Mouse (Mus musculus): ENCODE data around the gene Lrrc8d. TPM values are rescaled to one million over a fixed set of nuclear protein-coding genes. Genes with fewer than 3 reads are reported as not detected.

Gene Lrrc8d
- polyA plus RNA-seq, 1 experiment from 2014 or later, result 42.1 TPM

DNA sequence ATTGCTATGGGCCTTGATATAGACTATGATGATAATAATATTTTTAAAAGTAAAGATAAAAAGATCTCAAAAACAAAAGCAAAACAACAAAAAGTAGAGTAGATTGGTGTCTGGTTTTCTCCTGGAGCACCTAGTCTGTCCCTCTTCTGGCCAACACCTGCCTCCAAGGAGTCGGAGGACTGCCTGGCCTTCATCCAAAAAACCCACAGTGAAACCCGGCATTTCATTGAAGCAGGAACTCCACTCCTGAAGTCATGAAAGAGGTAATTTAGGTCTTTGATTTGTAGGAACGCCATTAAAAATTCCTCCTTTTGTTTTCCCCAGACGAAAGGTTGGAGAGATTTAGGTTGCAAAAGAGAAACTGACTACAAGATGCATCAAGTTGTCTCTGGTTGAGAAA, 167.7 kb downstream of the Lrrc8d start:
- no peak overlapping the region for H3K4me3 ChIP-seq (ENCODE audit: low read length)
- H3K9me3 ChIP-seq (ENCODE audit: control insufficient read depth, low read length), result no peaks in the 10 kb centered on the region; the same call in 1 of the 2 replicates
- H3K9ac ChIP-seq (ENCODE audit: low read depth, low read length), result no peak overlapping the region
- peak overlapping the region; percentile 8; the same call in 1 of the 2 replicates for H3K4me2 ChIP-seq (replicated peaks; ENCODE audit: low read depth, low read length)
- 0 out of 2 replicates have a peak, but pooled peaks have one; percentile 9 for ATAC-seq (ENCODE audit: low FRiP score, low TSS enrichment)
- WGBS, result 29% methylated on average over 4 of the region's 4 CpGs
- peaks cover 13% of the 10 kb centered on the region for H3K4me1 ChIP-seq (ENCODE audit: control insufficient read depth, insufficient read depth, low read length)
- no peaks in the 10 kb centered on the region for H3K27me3 ChIP-seq (ENCODE audit: control insufficient read depth, insufficient read depth, low read length)
- no peaks in the 10 kb centered on the region for H3K36me3 ChIP-seq (ENCODE audit: control insufficient read depth, insufficient read depth, low read length)
- no peak overlapping the region for H3K27ac ChIP-seq (ENCODE audit: low read depth, low read length)

DNA sequence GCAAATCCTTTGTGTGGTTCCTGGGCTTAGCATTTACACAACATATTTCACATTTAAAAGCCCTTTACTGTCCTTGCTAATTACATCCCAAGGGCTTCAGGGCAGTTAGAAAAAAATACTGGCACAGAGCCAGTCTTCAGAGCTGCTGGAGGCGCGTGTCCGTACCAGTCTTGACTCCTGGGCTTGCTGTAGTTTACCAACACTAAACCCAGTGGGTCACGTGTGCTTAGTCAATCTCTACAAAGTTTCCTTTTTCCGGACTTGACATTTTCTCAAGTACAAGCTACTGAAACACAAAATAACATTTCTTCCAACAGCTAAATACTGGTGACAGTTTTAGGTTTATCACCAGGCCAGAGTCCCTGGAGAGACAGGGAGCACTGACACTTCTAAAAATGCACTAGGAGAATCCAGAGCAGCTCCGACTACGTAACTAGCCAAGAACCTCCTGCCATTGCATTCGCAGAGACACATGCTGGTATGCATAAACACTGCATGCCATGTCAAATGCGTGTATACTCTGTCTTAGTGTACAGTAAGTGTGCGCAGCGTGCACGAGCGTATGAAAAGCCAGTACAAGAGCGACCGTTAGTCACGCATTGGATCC, 168.2 kb downstream of the Lrrc8d start:
- Histone ChIP-seq H3K27ac (ENCODE audit: low read depth, low read length) (no peak overlapping the region), H3K4me2 (replicated peaks; ENCODE audit: low read depth, low read length) (peak overlapping the region; percentile 8; the same call in 1 of the 2 replicates)
- WGBS, result 68% methylated on average over 16 of the region's 16 CpGs

DNA sequence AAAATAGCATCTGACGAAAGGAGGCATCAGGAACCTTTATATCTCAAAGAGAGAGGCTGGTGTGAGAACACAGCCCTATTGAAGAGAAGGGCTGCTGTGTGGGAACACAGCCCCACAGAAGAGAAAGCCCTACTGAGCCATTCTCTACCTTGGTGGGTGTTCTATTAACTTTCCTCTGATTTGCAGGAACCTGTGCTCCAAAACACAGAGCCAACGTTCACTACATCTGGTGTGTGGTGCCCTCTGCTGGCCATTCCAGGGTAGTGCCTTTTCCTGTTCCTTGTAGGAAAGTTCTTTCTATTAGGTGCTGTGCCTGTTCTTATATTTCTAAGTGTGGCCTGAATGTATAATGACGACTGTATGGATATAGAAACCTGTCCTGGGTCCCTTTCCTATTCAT, 168.8 kb downstream of the Lrrc8d start:
- H3K4me3 ChIP-seq (ENCODE audit: low read length), result no peak overlapping the region
- peaks cover 13% of the 10 kb centered on the region for H3K4me1 ChIP-seq (ENCODE audit: control insufficient read depth, insufficient read depth, low read length)
- no peak overlapping the region for H3K27ac ChIP-seq (ENCODE audit: low read depth, low read length)
- ATAC-seq (ENCODE audit: low FRiP score, low TSS enrichment), result peak; percentile 44; the same call in 1 of the 2 replicates
- 32% methylated on average over 3 of the region's 3 CpGs for WGBS
- H3K4me2 ChIP-seq (replicated peaks; ENCODE audit: low read depth, low read length), result no peak overlapping the region
- H3K27me3 ChIP-seq (ENCODE audit: control insufficient read depth, insufficient read depth, low read length), result no peaks in the 10 kb centered on the region
- H3K9ac ChIP-seq (ENCODE audit: low read depth, low read length), result no peak overlapping the region
- no peaks in the 10 kb centered on the region for H3K36me3 ChIP-seq (ENCODE audit: control insufficient read depth, insufficient read depth, low read length)
- H3K9me3 ChIP-seq (ENCODE audit: control insufficient read depth, low read length), result no peaks in the 10 kb centered on the region; the same call in 1 of the 2 replicates

More for the DNA sequence above, 168.2 kb downstream of the Lrrc8d start:
- Histone ChIP-seq H3K27me3 (ENCODE audit: control insufficient read depth, insufficient read depth, low read length) (no peaks in the 10 kb centered on the region), H3K4me1 (ENCODE audit: control insufficient read depth, insufficient read depth, low read length) (peaks cover 13% of the 10 kb centered on the region), H3K36me3 (ENCODE audit: control insufficient read depth, insufficient read depth, low read length) (no peaks in the 10 kb centered on the region), H3K9me3 (ENCODE audit: control insufficient read depth, low read length) (no peaks in the 10 kb centered on the region; the same call in 1 of the 2 replicates), H3K4me3 (ENCODE audit: low read length) (no peak overlapping the region), H3K9ac (ENCODE audit: low read depth, low read length) (no peak overlapping the region)
- peak; percentile 29; the same call in 1 of the 2 replicates for ATAC-seq (ENCODE audit: low FRiP score, low TSS enrichment)

DNA sequence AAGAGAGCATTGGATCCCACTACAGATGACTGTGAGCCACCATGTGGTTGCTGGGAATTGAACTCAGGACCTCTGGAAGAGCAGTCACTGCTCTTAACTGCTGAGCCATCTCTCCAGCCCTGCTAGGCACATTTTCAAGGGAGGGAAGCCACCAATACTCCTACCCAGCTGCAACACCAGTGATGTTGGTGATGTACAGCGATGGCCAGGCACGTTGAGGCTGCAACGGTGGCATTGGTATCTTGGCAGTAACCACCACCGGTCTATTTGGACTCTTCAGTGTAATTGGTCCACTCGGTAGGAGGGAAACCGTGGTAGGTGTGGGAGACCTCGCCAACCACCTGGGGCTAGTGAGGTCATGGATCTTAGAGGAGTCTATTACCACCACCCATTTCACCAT, 170.0 kb downstream of the Lrrc8d start:
- Histone ChIP-seq H3K4me2 (replicated peaks; ENCODE audit: low read depth, low read length) (no peak overlapping the region), H3K36me3 (ENCODE audit: control insufficient read depth, insufficient read depth, low read length) (no peaks in the 10 kb centered on the region), H3K27me3 (ENCODE audit: control insufficient read depth, insufficient read depth, low read length) (no peaks in the 10 kb centered on the region), H3K27ac (ENCODE audit: low read depth, low read length) (no peak overlapping the region), H3K4me1 (ENCODE audit: control insufficient read depth, insufficient read depth, low read length) (peaks cover 13% of the 10 kb centered on the region), H3K9ac (ENCODE audit: low read depth, low read length) (no peak overlapping the region), H3K9me3 (ENCODE audit: control insufficient read depth, low read length) (no peaks in the 10 kb centered on the region), H3K4me3 (ENCODE audit: low read length) (no peak overlapping the region)
- no peak for ATAC-seq (ENCODE audit: low FRiP score, low TSS enrichment)
- WGBS, result 89% methylated on average over 7 of the region's 7 CpGs

DNA sequence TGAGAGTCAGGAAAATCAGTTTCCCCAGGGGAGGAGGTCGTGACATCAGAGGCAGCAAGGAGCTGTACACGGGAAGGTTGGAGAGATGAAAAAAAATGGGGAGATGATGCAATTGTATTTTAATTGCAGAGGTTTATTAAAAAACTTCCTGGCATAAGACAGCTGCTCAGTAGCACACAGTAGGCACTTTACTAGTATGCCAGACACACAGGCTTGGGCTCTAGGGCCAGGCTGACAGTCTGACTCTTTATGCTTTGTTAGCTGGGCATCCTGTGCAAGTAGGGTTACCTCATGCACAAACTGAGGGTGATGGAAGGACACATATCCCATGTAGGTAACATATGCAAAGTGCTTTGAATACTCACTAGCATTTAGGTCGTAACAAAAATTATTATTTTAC, 171.4 kb downstream of the Lrrc8d start:
- Histone ChIP-seq H3K9me3 (ENCODE audit: control insufficient read depth, low read length) (no peaks in the 10 kb centered on the region), H3K36me3 (ENCODE audit: control insufficient read depth, insufficient read depth, low read length) (no peaks in the 10 kb centered on the region), H3K9ac (ENCODE audit: low read depth, low read length) (no peak overlapping the region), H3K27me3 (ENCODE audit: control insufficient read depth, insufficient read depth, low read length) (no peaks in the 10 kb centered on the region), H3K4me1 (ENCODE audit: control insufficient read depth, insufficient read depth, low read length) (peaks cover 13% of the 10 kb centered on the region), H3K4me3 (ENCODE audit: low read length) (no peak overlapping the region), H3K4me2 (replicated peaks; ENCODE audit: low read depth, low read length) (no peak overlapping the region), H3K27ac (ENCODE audit: low read depth, low read length) (no peak overlapping the region)
- no peak for ATAC-seq (ENCODE audit: low FRiP score, low TSS enrichment)
- 66% methylated on average over 3 of the region's 3 CpGs for WGBS

DNA sequence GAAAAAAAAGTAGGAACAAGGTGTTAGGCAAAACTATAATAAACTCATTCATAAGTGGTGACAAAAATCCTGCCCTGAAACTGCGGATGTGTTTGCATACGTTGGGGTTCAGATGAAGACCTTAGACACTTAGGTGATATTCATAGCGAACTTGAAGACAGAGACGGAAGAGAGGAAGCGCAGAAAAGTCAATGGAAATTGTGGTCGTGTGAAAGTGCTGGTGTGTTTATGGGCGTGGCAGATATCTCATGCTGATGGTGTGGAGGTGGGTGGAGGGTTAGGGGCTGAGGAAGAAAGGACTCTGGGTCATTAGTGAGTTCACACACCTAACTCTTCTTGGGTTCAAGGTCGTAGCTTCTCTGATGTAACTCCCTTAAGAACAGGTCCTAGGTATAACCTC, 172.4 kb downstream of the Lrrc8d start:
- no peak overlapping the region for H3K4me3 ChIP-seq (ENCODE audit: low read length)
- H3K4me1 ChIP-seq (ENCODE audit: control insufficient read depth, insufficient read depth, low read length), result peaks cover 13% of the 10 kb centered on the region
- H3K9me3 ChIP-seq (ENCODE audit: control insufficient read depth, low read length), result no peaks in the 10 kb centered on the region
- H3K9ac ChIP-seq (ENCODE audit: low read depth, low read length), result no peak overlapping the region
- H3K4me2 ChIP-seq (replicated peaks; ENCODE audit: low read depth, low read length), result no peak overlapping the region
- H3K27me3 ChIP-seq (ENCODE audit: control insufficient read depth, insufficient read depth, low read length), result no peaks in the 10 kb centered on the region
- 82% methylated on average over 8 of the region's 8 CpGs for WGBS
- no peak for ATAC-seq (ENCODE audit: low FRiP score, low TSS enrichment)
- H3K27ac ChIP-seq (ENCODE audit: low read depth, low read length), result no peak overlapping the region
- no peaks in the 10 kb centered on the region for H3K36me3 ChIP-seq (ENCODE audit: control insufficient read depth, insufficient read depth, low read length)

DNA sequence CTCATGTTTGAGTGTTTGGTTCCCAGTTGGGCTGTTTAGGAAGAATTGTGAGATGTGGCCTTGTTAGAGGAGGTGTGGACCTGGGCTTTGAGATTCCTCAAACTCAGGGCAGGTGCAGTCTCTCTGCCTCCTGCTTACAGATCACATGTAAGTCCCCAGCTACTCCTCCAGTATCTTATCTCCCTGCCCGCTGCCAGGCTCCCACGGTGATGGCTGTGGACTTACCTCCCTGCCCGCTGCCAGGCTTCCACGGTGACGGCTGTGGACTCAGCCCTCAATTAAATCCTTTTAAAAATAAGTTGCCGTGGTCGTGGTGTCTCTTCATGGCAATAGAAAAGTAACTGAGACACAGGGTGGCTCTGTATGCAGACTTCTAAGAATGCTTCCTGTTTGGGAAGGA, 173.1 kb downstream of the Lrrc8d start:
- Histone ChIP-seq H3K27me3 (ENCODE audit: control insufficient read depth, insufficient read depth, low read length) (no peaks in the 10 kb centered on the region), H3K9ac (ENCODE audit: low read depth, low read length) (no peak overlapping the region), H3K4me2 (replicated peaks; ENCODE audit: low read depth, low read length) (no peak overlapping the region), H3K4me1 (ENCODE audit: control insufficient read depth, insufficient read depth, low read length) (peaks cover 8% of the 10 kb centered on the region), H3K9me3 (ENCODE audit: control insufficient read depth, low read length) (no peaks in the 10 kb centered on the region), H3K4me3 (ENCODE audit: low read length) (no peak overlapping the region), H3K36me3 (ENCODE audit: control insufficient read depth, insufficient read depth, low read length) (no peaks in the 10 kb centered on the region), H3K27ac (ENCODE audit: low read depth, low read length) (no peak overlapping the region)
- 58% methylated on average over 7 of the region's 7 CpGs for WGBS
- no peak for ATAC-seq (ENCODE audit: low FRiP score, low TSS enrichment)

DNA sequence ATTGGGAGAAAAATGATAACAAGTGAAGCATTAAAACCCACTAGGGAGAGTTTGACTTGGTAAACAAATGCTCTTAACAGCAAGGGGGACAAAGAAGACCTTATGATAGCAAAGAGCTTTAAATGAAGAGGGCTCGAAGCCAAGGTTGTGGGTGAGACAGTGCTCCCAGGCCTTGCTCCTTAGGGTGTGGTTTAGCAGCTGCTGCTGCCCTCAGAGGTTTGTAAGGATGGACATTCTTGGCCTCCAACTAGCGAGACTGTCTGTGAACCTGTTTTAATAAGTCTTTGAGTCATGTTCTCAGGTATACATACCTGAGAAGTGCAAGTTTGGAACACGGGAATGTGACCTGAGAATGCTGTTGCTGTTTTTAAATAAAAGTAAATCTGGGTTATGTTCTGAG, 174.0 kb downstream of the Lrrc8d start:
- Histone ChIP-seq H3K9ac (ENCODE audit: low read depth, low read length) (no peak overlapping the region), H3K27me3 (ENCODE audit: control insufficient read depth, insufficient read depth, low read length) (no peaks in the 10 kb centered on the region), H3K4me3 (ENCODE audit: low read length) (no peak overlapping the region), H3K4me1 (ENCODE audit: control insufficient read depth, insufficient read depth, low read length) (peaks cover 10% of the 10 kb centered on the region; the same call in 1 of the 2 replicates), H3K4me2 (replicated peaks; ENCODE audit: low read depth, low read length) (no peak overlapping the region), H3K9me3 (ENCODE audit: control insufficient read depth, low read length) (no peaks in the 10 kb centered on the region), H3K27ac (ENCODE audit: low read depth, low read length) (no peak overlapping the region), H3K36me3 (ENCODE audit: control insufficient read depth, insufficient read depth, low read length) (no peaks in the 10 kb centered on the region)
- 76% methylated on average over 3 of the region's 3 CpGs for WGBS
- ATAC-seq (ENCODE audit: low FRiP score, low TSS enrichment), result no peak

DNA sequence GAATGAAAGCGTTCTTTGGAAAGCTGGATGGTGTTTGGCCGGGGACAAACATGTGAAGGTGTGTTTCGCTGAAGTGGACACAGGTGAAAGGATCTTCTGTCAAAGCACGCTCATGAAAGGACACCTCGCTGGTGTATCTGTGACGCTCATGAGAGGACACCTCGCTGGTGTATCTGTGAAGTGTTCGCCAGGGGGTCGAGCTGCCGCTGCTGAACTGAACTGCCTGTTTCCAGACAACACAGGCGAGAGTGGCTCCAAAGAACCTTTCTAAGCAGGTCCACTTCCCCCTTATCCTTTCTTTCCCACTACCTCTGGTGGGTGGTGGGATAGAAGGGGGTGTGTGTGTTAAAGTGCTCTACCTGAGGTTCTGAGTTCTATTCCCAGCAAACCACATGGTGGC, 174.7 kb downstream of the Lrrc8d start:
- no peaks in the 10 kb centered on the region; the same call in 1 of the 2 replicates for H3K36me3 ChIP-seq (ENCODE audit: control insufficient read depth, insufficient read depth, low read length)
- ATAC-seq (ENCODE audit: low FRiP score, low TSS enrichment), result no peak
- no peak overlapping the region for H3K4me2 ChIP-seq (replicated peaks; ENCODE audit: low read depth, low read length)
- H3K4me1 ChIP-seq (ENCODE audit: control insufficient read depth, insufficient read depth, low read length), result peaks cover 12% of the 10 kb centered on the region; the same call in 1 of the 2 replicates
- no peaks in the 10 kb centered on the region for H3K9me3 ChIP-seq (ENCODE audit: control insufficient read depth, low read length)
- 96% methylated on average over 11 of the region's 11 CpGs for WGBS
- no peak overlapping the region for H3K9ac ChIP-seq (ENCODE audit: low read depth, low read length)
- H3K27ac ChIP-seq (ENCODE audit: low read depth, low read length), result no peak overlapping the region
- H3K27me3 ChIP-seq (ENCODE audit: control insufficient read depth, insufficient read depth, low read length), result no peaks in the 10 kb centered on the region
- no peak overlapping the region for H3K4me3 ChIP-seq (ENCODE audit: low read length)

Data from kidney, embryonic 14.5 days (tissue).